Mouse (Mus musculus): ENCODE data around the gene 1700031F05Rik. TPM values are rescaled to one million over a fixed set of nuclear protein-coding genes. Genes with fewer than 3 reads are reported as not detected.
"Not testable (repeated sequence)": the region's sequence is repeated elsewhere in the genome, so short reads cannot be mapped to it uniquely, and the experiment has no call there.

1700031F05Rik gene
- polyA plus RNA-seq (2012; rRNA removed): 0.26 TPM in 1 of 2 replicates, not detected in the other

DNA sequence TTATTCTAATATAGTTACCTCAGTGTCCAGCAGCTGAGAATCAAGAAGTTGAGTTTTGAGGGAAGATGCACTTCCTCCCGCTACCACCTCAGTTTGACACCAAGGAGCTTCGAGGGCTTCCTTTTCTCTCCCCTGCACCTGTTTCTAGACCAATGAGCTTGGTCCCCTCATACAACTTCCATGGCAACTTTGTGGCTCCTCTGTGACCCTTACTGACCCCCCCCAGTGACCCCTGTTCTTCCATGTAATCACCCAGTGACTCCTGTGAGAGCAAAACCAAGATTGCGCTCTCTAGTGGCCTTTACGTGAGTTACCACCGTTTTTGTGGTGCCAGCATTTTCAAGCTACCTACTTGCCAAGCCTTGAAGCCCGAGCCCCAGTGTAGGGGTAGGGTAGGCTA is at the start of gene 1700031F05Rik:
1700031F05Rik (minus strand) TSS at position 101 of the 400 bp plus-strand sequence.
- DNase-seq (ENCODE audit: low read depth): no peak

DNA sequence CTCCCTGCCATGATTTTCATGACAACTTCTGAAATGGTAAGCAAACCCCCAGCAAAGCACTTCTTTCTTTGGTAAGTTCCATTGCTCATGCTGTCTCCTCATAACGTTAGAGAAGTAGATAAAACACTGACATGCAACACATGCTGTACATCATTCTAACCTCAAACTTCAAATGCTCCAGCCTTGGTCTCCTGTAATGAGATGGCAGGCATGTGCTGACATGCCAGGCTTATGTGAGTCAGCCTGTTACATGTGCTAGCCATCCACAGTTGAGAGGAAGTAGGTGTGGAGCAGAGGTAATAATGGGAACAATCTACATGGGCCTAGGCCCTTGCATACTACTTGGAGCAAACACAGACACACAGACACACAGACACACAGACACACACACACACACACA is 47.1 kb upstream of the 1700031F05Rik start:
- not testable (repeated sequence) for DNase-seq (ENCODE audit: low read depth)

DNA sequence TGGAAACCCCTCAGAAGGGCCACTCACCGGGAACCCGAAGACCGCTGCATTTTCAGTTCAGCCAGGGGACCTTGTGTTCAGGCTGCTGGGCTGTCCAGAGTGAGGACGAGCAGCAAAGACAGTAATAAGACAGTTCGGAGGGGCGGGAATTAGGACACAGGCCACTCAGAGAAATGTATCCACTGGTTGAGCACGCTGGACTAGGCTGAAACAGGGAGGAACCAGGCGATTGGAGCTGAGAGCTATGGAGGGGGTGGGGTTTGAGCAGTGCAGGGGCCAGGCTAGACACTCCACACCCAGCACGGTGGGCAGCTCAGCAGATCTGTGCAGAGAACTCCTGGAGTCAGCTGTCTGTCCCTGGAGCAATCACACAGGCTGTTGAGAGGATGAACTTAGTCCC is 40.8 kb upstream of the 1700031F05Rik start, which contains the start of the genes Dmrtc1a and 1700011M02Rik:
Dmrtc1a (minus strand) TSS at position 101 of the 400 bp plus-strand sequence.
1700011M02Rik (plus strand) TSS at position 319 of the 400 bp plus-strand sequence.
- DNase-seq (ENCODE audit: low read depth): not testable (repeated sequence)

DNA sequence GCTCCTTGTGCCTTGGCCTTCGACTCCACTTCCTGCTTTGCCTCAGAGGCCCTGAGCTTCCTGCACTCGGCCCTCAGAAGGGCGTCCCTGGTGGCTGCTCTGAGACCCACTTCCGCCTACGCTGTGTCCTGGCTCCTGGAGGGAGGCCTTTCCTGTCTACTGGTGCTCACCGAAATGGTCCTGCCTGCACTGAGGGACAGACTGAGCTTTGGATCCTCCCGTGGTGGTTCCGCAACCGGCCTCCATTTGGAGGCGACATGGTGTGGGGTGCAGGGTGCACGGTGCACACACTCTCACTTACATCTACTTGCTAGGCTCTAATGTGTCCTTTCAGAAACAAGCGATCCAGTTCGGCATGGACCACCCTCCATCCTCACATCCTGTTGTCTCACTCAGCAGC is 13.3 kb downstream of the 1700031F05Rik start, which contains the start of gene Dmrtc1c2:
Dmrtc1c2 (minus strand) TSS at position 101 of the 400 bp plus-strand sequence.
- not testable (repeated sequence) for DNase-seq (ENCODE audit: low read depth)

DNA sequence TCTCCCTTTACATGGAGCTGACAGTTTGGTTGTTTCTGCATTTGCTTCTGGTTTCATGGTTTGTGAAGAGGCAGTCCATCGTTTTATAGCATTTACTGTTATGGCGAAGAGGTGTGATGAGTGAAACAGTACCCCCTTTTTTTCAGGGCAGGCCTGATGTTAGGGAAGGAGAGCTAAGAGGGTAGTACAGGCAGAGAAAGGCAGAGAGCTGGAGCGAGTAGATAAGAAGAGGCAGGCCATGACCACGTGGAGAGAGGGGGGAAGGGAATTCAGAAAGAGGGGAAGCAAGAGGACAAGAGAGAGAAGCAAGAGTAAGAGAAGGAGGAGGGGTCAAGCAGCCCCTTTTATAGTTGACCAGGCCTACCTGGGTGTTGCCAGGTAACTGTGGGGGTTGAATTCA is 55.5 kb downstream of the 1700031F05Rik start:
- DNase-seq (ENCODE audit: low read depth): no peak

Other genes with a start within 250 kb of the 1700031F05Rik start
- 9.6 and 10.2 TPM in 2 replicates for gene Phka1, start 223.7 kb downstream of the 1700031F05Rik start, polyA plus RNA-seq (2012; rRNA removed)
- not detected in 2 replicates for gene Gm3880, start 181.0 kb downstream of the 1700031F05Rik start, polyA plus RNA-seq (2012; rRNA removed)
- gene Gm9112, start 160.3 kb downstream of the 1700031F05Rik start, polyA plus RNA-seq (2012; rRNA removed): 0.48 TPM in 1 of 2 replicates, not detected in the other
- gene Dmrtc1b, start 160.1 kb downstream of the 1700031F05Rik start, polyA plus RNA-seq (2012; rRNA removed): not detected in 2 replicates
- gene Dmrtc1c1, start 65.0 kb downstream of the 1700031F05Rik start, polyA plus RNA-seq (2012; rRNA removed): not detected in 2 replicates
- gene Dmrtc1c2, start 13.4 kb downstream of the 1700031F05Rik start, polyA plus RNA-seq (2012; rRNA removed): 0.18 and 0.20 TPM in 2 replicates
- gene Dmrtc1a, start 40.7 kb upstream of the 1700031F05Rik start, polyA plus RNA-seq (2012; rRNA removed): 19.4 and 26.1 TPM in 2 replicates
- not detected in 2 replicates for gene 1700011M02Rik, start 40.9 kb upstream of the 1700031F05Rik start, polyA plus RNA-seq (2012; rRNA removed)
- 22.5 and 34.8 TPM in 2 replicates for gene 1700018G05Rik, start 60.4 kb upstream of the 1700031F05Rik start, polyA plus RNA-seq (2012; rRNA removed)

All from gonadal fat pad, adult 2 months (tissue).